Mouse (Mus musculus) ES-Bruce4 (cell line): ENCODE data around the gene Rxra.

Experiments
- CTCF ChIP-seq: IDR thresholded peaks from one replicate; pipeline ENCODE4 v1.8.1; 2011; ENCODE audit warnings: low read depth, low read length
- POLR2A ChIP-seq: IDR thresholded peaks from one replicate; pipeline ENCODE4 v1.8.1; 2011; ENCODE audit warnings: low read length; ENCODE audit not compliant: insufficient read depth

- TF ChIP-seq CTCF (no peak), POLR2A (no peak)
These were observed at the start of gene Rxra for GRCm38 (mm10) chr2:27676106-27676477.
